Mouse (Mus musculus) forebrain, embryonic 12.5 days (tissue): Measurements from ENCODE around the gene Arhgef28. TPM values are rescaled to one million over a fixed set of nuclear protein-coding genes. Genes with fewer than 3 reads are reported as not detected.

ENCODE experiments used
- ATAC-seq: fragments of 200-750 bp; cut with Nextera tagmentation; 2 replicates; pipeline ENCODE4 v1.8.0; 2017; ENCODE audit warnings: moderate TSS enrichment; ENCODE audit not compliant: low FRiP score
- H3K27ac ChIP-seq: fragments of 300-500 bp; sonication (generic); 2 replicates; pipeline ENCODE4 v1.5.1; 2016; ENCODE audit warnings: mild to moderate bottlenecking
- H3K27me3 ChIP-seq: fragments of 300-500 bp; sonication (generic); 2 replicates; pipeline ENCODE4 v1.6.1; 2016; ENCODE audit warnings: mild to moderate bottlenecking
- H3K36me3 ChIP-seq: fragments of 300-500 bp; sonication (generic); replicated peaks from 2 replicates; pipeline ENCODE4 v1.6.1; 2016; ENCODE audit warnings: mild to moderate bottlenecking
- H3K4me1 ChIP-seq: fragments of 300-500 bp; sonication (generic); 2 replicates; pipeline ENCODE4 v1.6.1; 2016
- H3K4me2 ChIP-seq: fragments of 300-500 bp; sonication (generic); 2 replicates; pipeline ENCODE4 v1.6.1; 2016; ENCODE audit warnings: mild to moderate bottlenecking, moderate library complexity
- H3K4me3 ChIP-seq: fragments of 300-500 bp; sonication (generic); replicated peaks from 2 replicates; pipeline ENCODE4 v1.5.1; 2016; ENCODE audit warnings: mild to moderate bottlenecking
- H3K9ac ChIP-seq: fragments of 300-500 bp; sonication (generic); 2 replicates; pipeline ENCODE4 v1.6.1; 2016; ENCODE audit warnings: mild to moderate bottlenecking
- H3K9me3 ChIP-seq: fragments of 300-500 bp; sonication (generic); 2 replicates; pipeline ENCODE4 v1.6.1; 2016
- WGBS: fragments of 180-500 bp; shearing (Covaris S2); methylation state at CpG from one replicate; pipeline ENCODE4 v1.1.7; 2016; 5-methylcytosine and 5-hydroxymethylcytosine counted together
- polyA plus RNA-seq: library from polyadenylated mRNA; unstranded; fragments of >200 nt; fragmentation: Nextera tagmentation; extraction: Ambion mirVana; gene quantifications from 2 replicates; pipeline ENCODE4 v1.2.1, GENCODE M21; 2016

The Arhgef28 gene
- polyA plus RNA-seq, 1 experiment from 2014 or later, result 5.8 TPM

DNA sequence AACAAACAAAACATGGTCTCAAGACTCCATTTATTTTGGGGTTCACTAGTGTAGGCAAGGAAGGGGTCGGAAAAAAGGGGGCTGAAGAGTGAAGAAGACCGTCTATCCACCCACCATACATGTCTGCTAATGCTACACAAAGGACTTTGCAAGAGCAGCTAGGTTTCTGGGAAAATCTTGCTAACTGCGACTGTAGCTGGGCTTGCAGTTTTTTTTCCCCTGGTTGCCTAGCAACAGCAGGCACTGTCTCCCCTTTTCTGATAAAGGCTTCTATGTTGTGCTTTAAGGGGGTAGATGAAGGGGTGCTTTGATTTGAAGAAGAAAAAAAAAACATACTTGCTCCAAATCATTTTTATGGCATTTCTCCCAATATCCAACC is 305.9 kb downstream of the Arhgef28 start:
- ATAC-seq, result peak; percentile 75
- Histone ChIP-seq H3K27me3 (no peaks in the 10 kb centered on the region), H3K4me2 (no peak overlapping the region), H3K4me3 (no peak overlapping the region), H3K9me3 (no peaks in the 10 kb centered on the region), H3K27ac (peak overlapping the region; percentile 68), H3K36me3 (no peaks in the 10 kb centered on the region), H3K4me1 (peaks cover 21% of the 10 kb centered on the region), H3K9ac (no peak overlapping the region)
- WGBS, result 45% methylated on average over 3 of the region's 3 CpGs

DNA sequence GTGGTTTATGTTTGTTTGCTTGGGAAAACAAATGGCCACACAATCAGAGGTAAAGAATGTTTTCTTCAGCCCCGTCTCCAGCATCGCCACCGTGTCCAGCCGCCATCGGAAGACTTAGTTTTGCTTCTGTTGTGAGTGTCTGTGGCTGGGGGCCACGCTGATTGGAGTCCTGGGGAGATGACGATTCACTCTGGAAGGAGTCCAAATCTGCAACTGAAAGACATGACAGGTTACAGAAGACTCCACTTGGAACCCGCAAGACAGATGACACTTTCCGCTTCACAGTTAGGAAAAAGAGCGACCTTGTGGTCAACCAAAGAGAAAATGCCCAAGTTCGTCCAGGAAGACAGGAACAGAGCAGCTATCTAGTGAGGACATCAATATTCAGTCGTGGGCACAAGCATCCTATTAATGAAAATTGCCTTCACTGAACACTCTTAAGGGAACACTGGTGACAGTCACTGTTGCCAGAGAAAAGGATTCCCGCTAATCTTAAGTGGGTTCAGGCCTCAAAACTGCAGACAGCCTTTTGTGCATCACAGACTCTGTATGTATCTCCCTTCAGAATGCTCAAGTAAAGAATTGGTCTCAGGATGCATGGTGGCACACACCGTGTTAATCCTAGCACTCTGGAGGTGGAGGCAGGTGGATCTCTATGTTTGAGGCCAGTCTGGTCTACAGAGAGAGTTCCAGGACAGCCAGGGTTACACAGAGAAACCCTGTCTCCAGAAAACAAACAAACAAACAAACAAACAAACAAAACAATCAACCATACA is 306.4 kb downstream of the Arhgef28 start:
- peak overlapping the region; percentile 68 for H3K27ac ChIP-seq
- 69% methylated on average over 14 of the region's 14 CpGs for WGBS
- peak; percentile 39; the same call in 1 of the 2 replicates for ATAC-seq

DNA sequence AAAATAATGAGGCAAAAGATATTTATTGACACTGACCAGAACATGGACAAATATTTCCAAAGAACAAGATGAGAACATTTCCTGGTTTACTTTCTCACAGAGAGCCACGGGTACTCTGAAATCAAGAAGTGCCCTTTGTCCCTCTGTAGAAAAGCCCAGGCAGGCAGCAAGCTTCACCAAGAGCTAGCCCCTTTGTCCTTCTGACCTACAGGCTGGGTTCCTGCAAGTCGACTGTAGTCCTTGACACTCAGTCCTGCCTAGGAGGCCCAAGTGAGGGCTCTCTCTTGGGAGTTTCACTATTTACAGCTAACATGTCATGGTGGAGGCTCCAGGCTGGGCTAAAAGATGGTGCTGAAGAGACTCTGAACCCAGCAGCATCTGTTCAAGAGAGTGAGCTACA is 307.6 kb downstream of the Arhgef28 start:
- no peak overlapping the region for H3K27ac ChIP-seq
- no peak for ATAC-seq
- no peaks in the 10 kb centered on the region for H3K27me3 ChIP-seq
- H3K36me3 ChIP-seq, result no peaks in the 10 kb centered on the region
- no peaks in the 10 kb centered on the region for H3K9me3 ChIP-seq
- no peak overlapping the region for H3K9ac ChIP-seq
- H3K4me3 ChIP-seq, result no peak overlapping the region
- 66% methylated on average over 2 of the region's 2 CpGs for WGBS
- H3K4me1 ChIP-seq, result peaks cover 22% of the 10 kb centered on the region
- no peak overlapping the region for H3K4me2 ChIP-seq

More for the DNA sequence above, 306.4 kb downstream of the Arhgef28 start:
- Histone ChIP-seq H3K9ac (no peak overlapping the region; the same call in 1 of the 2 replicates), H3K4me1 (peaks cover 21% of the 10 kb centered on the region), H3K4me3 (no peak overlapping the region), H3K9me3 (no peaks in the 10 kb centered on the region), H3K4me2 (no peak overlapping the region), H3K36me3 (no peaks in the 10 kb centered on the region), H3K27me3 (no peaks in the 10 kb centered on the region)

DNA sequence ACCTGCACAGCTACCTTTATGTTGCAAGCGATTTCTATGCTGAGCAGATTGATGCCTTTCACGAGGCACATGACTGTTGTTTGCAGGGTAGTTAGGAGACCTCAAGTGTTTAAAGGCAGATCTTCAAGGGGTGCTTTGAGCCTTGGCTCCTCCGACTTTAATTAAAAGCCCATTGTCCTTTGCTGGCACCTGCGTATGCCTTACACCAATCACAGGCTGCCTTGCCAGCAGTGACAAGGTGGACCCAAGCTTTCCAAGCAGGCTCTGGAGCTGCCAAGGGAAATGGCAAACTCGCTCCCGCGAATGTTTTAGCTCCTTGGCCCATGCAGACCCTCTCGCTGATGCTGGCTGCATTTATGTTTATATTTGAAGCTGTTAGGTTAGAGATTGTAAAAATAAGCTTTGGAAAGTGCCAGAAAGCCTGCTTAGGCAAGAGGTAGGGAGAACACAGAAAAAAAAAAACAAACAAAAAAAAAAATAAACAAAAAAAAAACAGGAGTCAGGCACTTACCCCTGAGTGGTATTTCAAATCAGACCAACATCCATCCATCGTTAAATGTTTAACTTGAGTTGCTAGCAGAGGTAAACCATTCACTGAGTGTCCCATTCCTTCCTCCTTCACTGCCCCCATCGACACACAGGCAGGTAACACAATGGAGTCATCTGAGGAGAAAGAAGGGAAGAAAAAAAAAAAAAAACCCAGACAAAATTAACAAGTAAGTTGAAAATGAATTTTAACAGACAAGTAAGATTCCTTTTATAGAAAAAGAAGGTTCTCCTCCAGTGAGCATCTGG is 313.0 kb downstream of the Arhgef28 start:
- Histone ChIP-seq H3K27ac (peak overlapping the region; percentile 89), H3K4me1 (peaks cover 24% of the 10 kb centered on the region), H3K9ac (no peak overlapping the region), H3K27me3 (no peaks in the 10 kb centered on the region), H3K4me2 (peak overlapping the region; percentile 37), H3K4me3 (no peak overlapping the region), H3K9me3 (no peaks in the 10 kb centered on the region), H3K36me3 (no peaks in the 10 kb centered on the region)
- WGBS, result 17% methylated on average over 10 of the region's 10 CpGs
- ATAC-seq, result peak; percentile 53

DNA sequence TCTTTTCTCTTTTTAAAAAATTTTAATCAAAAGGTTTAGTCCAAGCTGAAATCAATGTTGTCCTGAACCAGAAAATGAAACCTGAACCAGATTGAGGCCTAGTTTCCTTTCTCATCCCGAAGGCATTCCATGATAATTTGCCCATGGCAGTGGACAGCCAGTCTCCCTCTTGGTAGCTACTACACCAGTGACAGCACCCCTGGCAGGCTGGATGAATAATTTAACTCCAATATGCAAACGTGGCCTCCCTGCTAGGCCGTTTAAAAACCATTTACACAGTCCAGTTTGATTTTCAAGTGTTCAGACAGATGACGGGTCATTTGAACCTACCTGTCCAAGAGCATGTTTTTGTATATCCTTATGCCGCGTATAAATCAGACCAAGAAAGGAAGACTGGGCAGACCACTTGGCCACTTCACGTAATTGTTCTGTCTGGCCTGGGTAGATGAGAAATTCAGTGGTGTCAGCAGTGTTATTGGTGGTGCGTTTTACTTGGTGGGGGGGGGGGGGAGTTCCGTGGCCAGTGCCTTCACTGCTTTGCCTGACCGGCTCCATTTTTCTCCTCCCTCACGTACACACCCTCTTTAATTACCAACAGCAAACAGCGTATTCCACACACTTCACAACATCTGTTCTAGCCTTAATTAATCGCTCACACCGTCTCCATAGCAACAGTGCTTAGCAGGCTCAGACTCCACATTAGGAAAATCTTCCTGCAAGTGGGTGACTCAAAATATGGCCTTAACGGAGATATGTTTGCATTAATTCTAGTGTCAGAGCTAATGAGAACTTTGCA is 314.0 kb downstream of the Arhgef28 start:
- H3K4me3 ChIP-seq, result no peak overlapping the region
- H3K36me3 ChIP-seq, result no peaks in the 10 kb centered on the region
- H3K27me3 ChIP-seq, result no peaks in the 10 kb centered on the region
- peak overlapping the region; percentile 89 for H3K27ac ChIP-seq
- no peak overlapping the region for H3K9ac ChIP-seq
- peak; percentile 92 for ATAC-seq
- peak overlapping the region; percentile 37 for H3K4me2 ChIP-seq
- no peaks in the 10 kb centered on the region for H3K9me3 ChIP-seq
- WGBS, result 19% methylated on average over 15 of the region's 15 CpGs
- H3K4me1 ChIP-seq, result peaks cover 34% of the 10 kb centered on the region

DNA sequence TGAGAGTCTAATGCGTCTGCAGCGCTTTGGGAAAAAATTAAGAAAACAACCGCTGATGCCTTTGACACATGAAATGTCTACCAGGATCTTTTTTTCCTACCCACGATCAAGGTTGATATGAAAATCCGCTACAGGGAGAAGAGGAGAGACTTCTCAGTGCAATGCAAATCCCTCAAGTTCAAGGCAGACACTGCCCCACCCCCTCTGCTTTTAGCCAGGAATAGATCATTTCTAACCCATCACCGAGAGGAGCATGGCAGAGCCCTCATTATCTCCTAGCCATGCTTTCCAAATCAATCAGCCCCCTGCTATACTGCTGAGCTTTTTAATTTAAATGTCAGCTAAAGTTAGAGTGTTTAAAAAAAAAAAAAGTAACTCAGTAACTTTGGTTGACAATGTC is 318.2 kb downstream of the Arhgef28 start:
- Histone ChIP-seq H3K36me3 (no peaks in the 10 kb centered on the region), H3K9me3 (no peaks in the 10 kb centered on the region), H3K4me2 (no peak overlapping the region), H3K27ac (no peak overlapping the region), H3K27me3 (0 out of 2 replicates have a peak, but pooled peaks cover 3% of the 10 kb centered on the region), H3K9ac (no peak overlapping the region), H3K4me3 (no peak overlapping the region), H3K4me1 (peaks cover 33% of the 10 kb centered on the region)
- WGBS, result 47% methylated on average over 6 of the region's 6 CpGs
- ATAC-seq, result no peak

DNA sequence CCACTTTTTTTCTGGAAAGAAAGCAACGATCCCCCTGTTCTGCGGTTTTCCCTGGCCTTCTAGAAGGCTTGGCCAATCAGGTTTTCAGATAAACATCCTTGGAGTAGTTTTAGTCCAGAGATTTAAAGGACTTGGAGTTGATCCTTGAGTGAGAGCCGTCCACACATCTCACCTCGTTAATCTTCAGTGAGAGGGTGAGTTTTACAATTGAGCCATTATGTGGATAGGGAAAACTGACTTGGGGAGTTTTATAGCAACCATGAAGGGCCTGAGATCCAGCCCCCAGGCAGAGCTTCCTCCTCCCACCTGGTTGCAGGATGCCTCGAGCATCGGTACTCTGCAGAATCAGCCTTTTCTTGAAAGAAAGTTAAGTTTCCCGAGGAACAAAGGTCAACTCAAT is 318.7 kb downstream of the Arhgef28 start:
- H3K27me3 ChIP-seq, result 0 out of 2 replicates have a peak, but pooled peaks cover 3% of the 10 kb centered on the region
- no peaks in the 10 kb centered on the region for H3K36me3 ChIP-seq
- H3K9ac ChIP-seq, result no peak overlapping the region
- ATAC-seq, result no peak
- no peak overlapping the region for H3K4me3 ChIP-seq
- no peak overlapping the region for H3K27ac ChIP-seq
- H3K4me2 ChIP-seq, result no peak overlapping the region
- H3K9me3 ChIP-seq, result no peaks in the 10 kb centered on the region
- WGBS, result 16% methylated on average over 7 of the region's 7 CpGs
- H3K4me1 ChIP-seq, result peaks cover 28% of the 10 kb centered on the region

DNA sequence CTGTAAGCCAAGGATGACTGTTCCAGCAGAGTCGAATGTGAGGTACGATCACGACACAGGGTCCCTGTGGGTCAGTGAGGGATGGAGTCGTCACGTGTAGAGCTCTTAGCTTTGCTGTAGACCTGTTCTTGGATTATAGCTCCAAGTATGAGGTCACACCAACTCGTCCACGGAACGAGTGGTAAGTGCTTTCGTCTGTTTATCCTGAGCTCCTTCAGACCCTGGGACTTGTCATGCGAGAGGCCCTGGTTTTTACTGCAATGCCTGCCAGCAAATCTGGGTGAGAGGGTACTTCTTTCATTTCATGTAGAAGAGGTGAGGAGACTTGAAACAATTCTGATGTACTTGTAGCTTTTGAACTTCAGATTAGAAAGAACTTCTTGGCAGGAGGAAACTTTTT is 322.6 kb downstream of the Arhgef28 start:
- no peak for ATAC-seq
- Histone ChIP-seq H3K4me1 (peaks cover 18% of the 10 kb centered on the region), H3K4me3 (no peak overlapping the region), H3K9ac (no peak overlapping the region), H3K4me2 (no peak overlapping the region), H3K9me3 (no peaks in the 10 kb centered on the region), H3K36me3 (no peaks in the 10 kb centered on the region), H3K27ac (no peak overlapping the region), H3K27me3 (0 out of 2 replicates have a peak, but pooled peaks cover 3% of the 10 kb centered on the region)
- WGBS, result 91% methylated on average over 10 of the region's 10 CpGs

DNA sequence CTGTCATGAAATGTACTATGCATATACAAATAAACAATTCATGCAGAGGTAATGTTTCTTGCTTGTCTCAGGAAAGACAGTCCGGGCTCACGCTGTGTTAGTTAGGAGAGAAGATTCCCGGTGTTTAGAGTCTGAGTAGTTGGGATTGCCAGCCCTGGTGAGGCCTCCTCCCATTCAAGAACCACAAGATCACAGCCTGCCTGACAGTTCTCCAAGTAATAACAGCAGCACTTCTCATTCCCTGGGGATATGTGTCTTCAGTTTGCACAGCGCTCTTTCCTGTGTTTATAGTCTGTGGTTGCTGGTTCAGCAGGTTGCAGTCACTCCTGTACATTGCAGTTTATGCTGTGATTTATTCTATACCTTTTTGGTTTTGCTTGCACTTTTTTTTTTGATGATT is 329.8 kb downstream of the Arhgef28 start:
- Histone ChIP-seq H3K4me2 (no peak overlapping the region), H3K4me3 (no peak overlapping the region), H3K4me1 (no peaks in the 10 kb centered on the region), H3K9ac (no peak overlapping the region), H3K36me3 (no peaks in the 10 kb centered on the region), H3K27ac (no peak overlapping the region), H3K27me3 (no peaks in the 10 kb centered on the region), H3K9me3 (no peaks in the 10 kb centered on the region)
- ATAC-seq, result no peak
- WGBS, result 86% methylated on average over 4 of the region's 4 CpGs

DNA sequence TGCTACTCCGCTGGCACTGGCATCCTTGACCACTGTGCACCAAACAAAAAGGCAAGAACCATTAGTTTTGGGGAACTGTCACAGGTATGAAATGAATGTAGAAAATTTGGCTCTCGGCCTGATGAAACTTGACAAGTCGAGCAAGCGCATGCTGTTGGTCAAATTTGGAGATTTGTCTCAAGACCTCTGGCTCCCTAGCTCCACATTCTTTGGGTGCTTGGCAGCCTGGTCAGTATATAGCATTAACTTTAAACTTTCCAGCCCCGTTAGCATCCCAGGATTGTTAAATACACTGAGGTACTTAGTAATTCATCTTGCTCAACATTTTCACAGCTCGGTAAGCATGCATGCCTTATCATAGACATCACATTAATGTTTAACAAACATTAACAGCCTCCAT is 330.2 kb downstream of the Arhgef28 start:
- Histone ChIP-seq H3K4me3 (no peak overlapping the region), H3K27me3 (no peaks in the 10 kb centered on the region), H3K27ac (no peak overlapping the region), H3K36me3 (no peaks in the 10 kb centered on the region), H3K4me2 (no peak overlapping the region), H3K4me1 (no peaks in the 10 kb centered on the region), H3K9me3 (no peaks in the 10 kb centered on the region), H3K9ac (no peak overlapping the region)
- WGBS, result 91% methylated on average over 6 of the region's 6 CpGs
- ATAC-seq, result no peak

DNA sequence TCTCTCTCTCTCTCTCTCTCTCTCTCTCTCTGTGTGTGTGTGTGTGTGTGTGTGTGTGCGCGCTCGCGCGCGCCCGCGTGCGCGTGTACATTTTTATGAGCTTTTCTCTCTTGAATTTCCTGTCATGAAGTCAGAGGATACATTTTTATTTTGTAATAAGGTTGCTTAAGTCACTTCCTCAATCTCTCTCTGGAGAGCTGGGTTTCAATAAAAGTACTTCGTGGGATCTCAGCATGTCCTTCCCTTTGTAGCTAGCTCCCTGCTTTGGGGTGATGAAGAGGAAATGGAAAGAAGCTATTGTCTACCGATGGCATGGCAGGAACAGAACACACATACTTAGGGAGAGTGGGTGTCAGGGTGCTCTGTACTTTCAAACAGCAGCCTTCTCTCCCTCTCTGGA is 336.8 kb downstream of the Arhgef28 start:
- H3K9me3 ChIP-seq, result no peaks in the 10 kb centered on the region
- no peak overlapping the region for H3K9ac ChIP-seq
- H3K27me3 ChIP-seq, result no peaks in the 10 kb centered on the region
- 92% methylated on average over 12 of the region's 12 CpGs for WGBS
- H3K27ac ChIP-seq, result no peak overlapping the region
- peaks cover 12% of the 10 kb centered on the region for H3K4me1 ChIP-seq
- H3K4me3 ChIP-seq, result no peak overlapping the region
- H3K4me2 ChIP-seq, result no peak overlapping the region
- no peaks in the 10 kb centered on the region for H3K36me3 ChIP-seq
- no peak for ATAC-seq

DNA sequence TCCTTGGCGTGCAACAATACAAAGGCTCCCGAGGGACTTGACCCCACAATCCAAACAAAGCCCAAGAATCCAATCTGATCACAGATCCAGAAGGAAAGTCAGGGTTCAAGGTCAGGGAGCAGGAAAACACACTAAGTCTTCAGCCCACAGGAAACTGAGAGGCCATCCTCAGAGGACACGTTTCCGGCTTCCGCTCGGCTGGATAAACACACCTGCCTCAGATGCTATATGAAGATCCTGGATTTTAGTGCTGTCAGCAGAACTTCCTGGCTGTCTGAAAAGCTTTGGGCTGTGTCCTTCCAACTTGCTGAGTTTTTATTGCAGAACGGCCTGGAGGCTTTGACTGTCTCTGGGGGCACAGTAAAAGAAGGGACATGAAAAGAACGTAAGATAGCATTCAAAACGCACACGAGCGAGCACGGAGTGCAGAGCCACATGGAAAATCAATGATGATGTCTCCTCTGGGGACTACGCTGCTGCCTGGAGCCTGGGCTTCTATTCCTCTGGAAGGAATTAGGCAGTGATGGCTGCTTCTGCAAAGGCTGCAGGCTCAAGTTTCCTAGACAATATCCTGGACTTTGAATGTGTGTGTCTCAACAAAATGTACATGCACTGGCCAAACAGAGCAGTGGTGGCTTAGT is 338.8 kb downstream of the Arhgef28 start:
- peak overlapping the region; percentile 25; the same call in 1 of the 2 replicates for H3K27ac ChIP-seq
- no peaks in the 10 kb centered on the region for H3K36me3 ChIP-seq
- H3K4me2 ChIP-seq, result no peak overlapping the region
- H3K9me3 ChIP-seq, result no peaks in the 10 kb centered on the region
- WGBS, result 70% methylated on average over 13 of the region's 13 CpGs
- H3K4me1 ChIP-seq, result peaks cover 12% of the 10 kb centered on the region
- no peak overlapping the region for H3K4me3 ChIP-seq
- H3K9ac ChIP-seq, result no peak overlapping the region
- no peak for ATAC-seq
- H3K27me3 ChIP-seq, result no peaks in the 10 kb centered on the region
